Mouse (Mus musculus): Measurements from ENCODE around the gene Nxnl2. TPM values are rescaled to one million over a fixed set of nuclear protein-coding genes. Genes with fewer than 3 reads are reported as not detected.
"Not testable (repeated sequence)": the region's sequence is repeated elsewhere in the genome, so short reads cannot be mapped to it uniquely, and the experiment has no call there.

Gene Nxnl2
- polyA plus RNA-seq, 1 experiment from 2014 or later = 1.3 TPM

DNA sequence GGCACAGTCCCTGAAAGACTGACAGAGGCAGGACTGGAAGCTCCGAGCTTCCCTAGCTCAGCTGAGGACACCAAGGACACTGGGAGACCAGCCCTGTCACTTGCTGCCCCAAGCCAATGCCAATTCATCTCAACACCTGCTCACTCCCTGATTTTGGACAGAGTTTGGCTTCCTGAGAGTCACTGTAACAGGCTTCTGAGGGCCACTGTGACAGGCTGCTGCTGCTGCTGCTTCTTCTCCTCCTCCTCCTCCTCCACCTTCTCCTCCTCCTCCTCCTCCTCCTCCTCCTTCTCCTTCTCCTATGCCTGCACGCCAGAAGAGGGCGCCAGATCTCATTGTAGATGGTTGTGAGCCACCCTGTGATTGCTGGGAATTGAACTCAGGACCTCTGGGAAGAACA is 19.5 kb downstream of the Nxnl2 start:
- Histone ChIP-seq H3K4me3 (ENCODE audit: low read depth, low read length) (no peak overlapping the region), H3K27me3 (replicated peaks; ENCODE audit: insufficient read depth, low read length) (no peaks in the 10 kb centered on the region), H3K9ac (replicated peaks; ENCODE audit: low read depth) (no peak overlapping the region), H3K36me3 (ENCODE audit: insufficient read depth, low read length) (no peaks in the 10 kb centered on the region), H3K4me1 (ENCODE audit: insufficient read depth, low read depth, low read length) (no peaks in the 10 kb centered on the region), H3K9me3 (ENCODE audit: low read length) (no peaks in the 10 kb centered on the region), H3K27ac (ENCODE audit: low read length) (no peak overlapping the region), H3K4me2 (replicated peaks; ENCODE audit: low read depth, low read length) (no peak overlapping the region)
- DNase-seq (ENCODE audit: low spot score) (no peak), ATAC-seq (no peak)
- 40% methylated on average over 3 of the region's 3 CpGs for WGBS
- TF ChIP-seq EP300 (IDR thresholded peaks at IDR 0.05) (no peak), CTCF (IDR thresholded peaks at IDR 0.05) (peak; percentile 17; the same call in 1 of the 2 replicates)

DNA sequence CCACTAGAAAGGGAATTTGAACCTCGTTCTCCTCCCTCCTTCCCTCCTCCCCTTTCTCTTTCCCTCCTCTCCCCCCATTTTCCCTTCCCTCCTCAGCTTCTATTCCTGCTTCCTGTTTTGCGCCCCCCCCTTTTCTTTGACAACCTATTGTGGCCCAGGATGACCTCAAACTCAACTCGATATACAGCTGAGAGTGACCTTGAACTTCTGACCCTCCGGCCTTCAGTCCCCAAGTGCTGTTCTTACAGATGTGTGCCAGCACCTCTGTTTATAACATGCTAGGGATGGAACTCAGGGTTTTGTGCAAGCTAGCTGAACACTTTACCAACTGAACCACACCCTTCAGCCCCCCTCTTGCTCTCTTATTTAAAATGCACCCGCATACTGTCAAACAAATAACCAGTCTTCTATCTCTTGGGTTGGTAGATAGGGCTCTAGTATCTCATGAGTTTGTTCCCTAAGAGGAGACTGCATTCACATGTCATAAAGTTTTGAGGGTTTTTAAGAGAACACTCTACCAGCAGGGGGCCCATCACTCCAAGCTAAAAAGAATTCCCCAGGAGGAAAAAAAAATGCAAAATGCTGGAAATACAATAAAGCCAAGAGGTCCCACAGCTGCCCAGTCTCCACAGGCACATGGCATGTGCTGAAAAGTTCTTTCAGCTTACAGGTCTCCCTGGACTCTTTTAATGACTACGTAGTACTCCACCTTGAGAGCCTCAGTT is 20.8 kb downstream of the Nxnl2 start:
- H3K9ac ChIP-seq (replicated peaks; ENCODE audit: low read depth) = no peak overlapping the region
- no peaks in the 10 kb centered on the region for H3K27me3 ChIP-seq (replicated peaks; ENCODE audit: insufficient read depth, low read length)
- no peak for TF ChIP-seq EP300 (IDR thresholded peaks at IDR 0.05)
- peak; percentile 56 for TF ChIP-seq CTCF (IDR thresholded peaks at IDR 0.05)
- H3K4me2 ChIP-seq (replicated peaks; ENCODE audit: low read depth, low read length) = no peak overlapping the region
- no peak overlapping the region for H3K4me3 ChIP-seq (ENCODE audit: low read depth, low read length)
- H3K27ac ChIP-seq (ENCODE audit: low read length) = no peak overlapping the region
- ATAC-seq = no peak
- no peaks in the 10 kb centered on the region for H3K36me3 ChIP-seq (ENCODE audit: insufficient read depth, low read length)
- H3K9me3 ChIP-seq (ENCODE audit: low read length) = no peaks in the 10 kb centered on the region
- peak; percentile 78 for DNase-seq (ENCODE audit: low spot score)
- H3K4me1 ChIP-seq (ENCODE audit: insufficient read depth, low read depth, low read length) = no peaks in the 10 kb centered on the region
- 65% methylated on average over 6 of the region's 6 CpGs for WGBS

DNA sequence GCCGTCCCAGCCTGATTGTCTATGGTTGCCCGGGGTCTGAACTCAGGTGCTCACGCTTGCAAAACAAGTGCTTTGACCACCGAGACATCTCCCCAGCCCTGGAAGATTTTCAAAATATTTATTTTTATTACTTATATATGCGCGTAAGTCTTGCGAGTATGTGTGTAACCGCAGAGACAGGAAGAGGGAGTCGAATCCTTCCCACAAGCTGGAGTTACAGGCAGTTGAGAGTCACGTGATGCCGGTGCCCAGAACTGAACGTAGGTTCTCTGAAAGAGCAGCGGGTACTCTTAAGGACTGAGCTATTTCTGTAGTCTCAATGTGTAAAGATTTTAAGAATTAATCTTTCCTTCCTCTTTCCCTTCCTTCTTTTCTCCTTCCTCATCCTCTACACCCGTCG is 23.1 kb downstream of the Nxnl2 start:
- Histone ChIP-seq H3K36me3 (ENCODE audit: insufficient read depth, low read length) (no peaks in the 10 kb centered on the region), H3K27ac (ENCODE audit: low read length) (no peak overlapping the region), H3K9ac (replicated peaks; ENCODE audit: low read depth) (no peak overlapping the region), H3K9me3 (ENCODE audit: low read length) (no peaks in the 10 kb centered on the region), H3K27me3 (replicated peaks; ENCODE audit: insufficient read depth, low read length) (no peaks in the 10 kb centered on the region), H3K4me2 (replicated peaks; ENCODE audit: low read depth, low read length) (no peak overlapping the region), H3K4me3 (ENCODE audit: low read depth, low read length) (no peak overlapping the region), H3K4me1 (ENCODE audit: insufficient read depth, low read depth, low read length) (no peaks in the 10 kb centered on the region; the same call in 1 of the 2 replicates)
- TF ChIP-seq CTCF (IDR thresholded peaks at IDR 0.05) (no peak), EP300 (IDR thresholded peaks at IDR 0.05) (no peak)
- DNase-seq (ENCODE audit: low spot score) = no peak
- 80% methylated on average over 15 of the region's 15 CpGs for WGBS
- ATAC-seq = no peak

- ATAC-seq = no peak
- Histone ChIP-seq H3K4me3 (ENCODE audit: low read depth, low read length) (no peak overlapping the region), H3K27ac (ENCODE audit: low read length) (no peak overlapping the region), H3K9me3 (ENCODE audit: low read length) (no peaks in the 10 kb centered on the region), H3K4me1 (ENCODE audit: insufficient read depth, low read depth, low read length) (no peaks in the 10 kb centered on the region; the same call in 1 of the 2 replicates), H3K4me2 (replicated peaks; ENCODE audit: low read depth, low read length) (no peak overlapping the region), H3K36me3 (ENCODE audit: insufficient read depth, low read length) (no peaks in the 10 kb centered on the region), H3K9ac (replicated peaks; ENCODE audit: low read depth) (no peak overlapping the region), H3K27me3 (replicated peaks; ENCODE audit: insufficient read depth, low read length) (no peaks in the 10 kb centered on the region)
- no peak for DNase-seq (ENCODE audit: low spot score)
- TF ChIP-seq CTCF (IDR thresholded peaks at IDR 0.05) (no peak), EP300 (IDR thresholded peaks at IDR 0.05) (no peak)
- WGBS = 61% methylated on average over 3 of the region's 3 CpGs
Measured at GRCm38 (mm10) chr13:51197699-51198098, 26.9 kb downstream of the Nxnl2 start.

GRCm38 (mm10) chr13:51198186-51198585 is 27.4 kb downstream of the Nxnl2 start:
- ATAC-seq (peak; percentile 56), DNase-seq (ENCODE audit: low spot score) (peak; percentile 71)
- TF ChIP-seq EP300 (IDR thresholded peaks at IDR 0.05) (no peak), CTCF (IDR thresholded peaks at IDR 0.05) (no peak)
- no peak overlapping the region for H3K4me2 ChIP-seq (replicated peaks; ENCODE audit: low read depth, low read length)
- H3K9ac ChIP-seq (replicated peaks; ENCODE audit: low read depth) = no peak overlapping the region
- no peak overlapping the region for H3K27ac ChIP-seq (ENCODE audit: low read length)
- no peak overlapping the region for H3K4me3 ChIP-seq (ENCODE audit: low read depth, low read length)
- H3K36me3 ChIP-seq (ENCODE audit: insufficient read depth, low read length) = no peaks in the 10 kb centered on the region
- H3K4me1 ChIP-seq (ENCODE audit: insufficient read depth, low read depth, low read length) = no peaks in the 10 kb centered on the region; the same call in 1 of the 2 replicates
- H3K27me3 ChIP-seq (replicated peaks; ENCODE audit: insufficient read depth, low read length) = no peaks in the 10 kb centered on the region
- no peaks in the 10 kb centered on the region for H3K9me3 ChIP-seq (ENCODE audit: low read length)
- WGBS = 51% methylated on average over 5 of the region's 5 CpGs

DNA sequence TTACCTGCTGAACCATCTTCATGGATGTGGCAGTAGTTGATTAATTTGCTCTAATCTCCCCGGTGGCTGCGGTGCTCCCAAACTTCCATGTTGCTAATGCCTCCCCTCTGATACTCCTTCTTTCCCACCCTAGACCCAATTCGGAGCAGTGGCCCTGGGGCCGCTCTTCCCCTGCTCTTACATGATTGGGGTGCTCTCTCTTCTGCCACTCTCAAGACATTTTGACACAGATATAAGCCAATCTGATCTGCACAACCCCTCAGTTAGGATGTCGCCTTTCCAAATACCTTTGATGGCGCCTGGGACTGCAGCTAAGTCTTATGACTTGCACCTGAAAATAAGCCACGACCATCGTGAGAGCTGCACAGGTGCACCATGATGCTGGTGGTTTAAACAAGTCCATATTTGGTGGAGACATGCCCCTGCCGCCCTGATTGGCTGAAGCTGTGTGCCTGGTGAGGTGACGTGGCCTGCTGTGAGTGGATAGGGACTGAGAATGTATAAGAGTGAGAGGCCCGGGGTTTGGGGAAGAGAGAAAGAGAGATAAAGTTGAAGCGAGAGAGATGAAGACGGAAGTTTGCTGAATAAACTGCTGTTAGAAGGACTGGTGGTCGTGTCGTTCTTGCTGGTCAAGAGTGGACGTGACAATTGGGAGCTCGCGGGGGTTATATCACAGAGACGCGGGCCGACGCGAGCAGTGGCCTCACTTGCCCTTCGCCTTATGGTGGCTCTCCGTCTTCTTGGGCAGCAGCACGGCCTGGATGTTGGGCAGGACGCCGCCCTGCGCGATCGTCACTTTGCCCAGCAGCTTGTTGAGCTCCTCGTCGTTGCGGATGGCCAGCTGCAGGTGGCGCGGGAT is 31.4 kb downstream of the Nxnl2 start:
- peak; percentile 38; the same call in 1 of the 2 replicates for TF ChIP-seq CTCF (IDR thresholded peaks at IDR 0.05)
- 42% methylated on average over 24 of the region's 36 CpGs for WGBS
- peak; percentile 14; the same call in 1 of the 2 replicates for ATAC-seq

DNA sequence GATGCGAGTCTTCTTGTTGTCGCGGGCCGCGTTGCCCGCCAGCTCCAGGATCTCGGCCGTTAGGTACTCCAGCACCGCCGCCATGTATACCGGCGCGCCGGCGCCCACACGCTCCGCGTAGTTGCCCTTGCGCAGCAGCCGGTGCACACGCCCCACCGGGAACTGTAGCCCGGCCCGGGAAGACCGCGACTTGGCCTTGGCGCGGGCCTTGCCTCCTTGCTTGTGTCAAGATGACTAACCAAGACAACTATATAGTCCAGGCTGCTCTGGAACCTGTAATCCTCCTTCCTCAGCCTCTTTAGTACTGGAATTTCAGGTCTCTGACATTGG is 32.0 kb downstream of the Nxnl2 start:
- not testable (repeated sequence) for H3K27me3 ChIP-seq (replicated peaks; ENCODE audit: insufficient read depth, low read length); H3K4me3 ChIP-seq (ENCODE audit: low read depth, low read length); H3K27ac ChIP-seq (ENCODE audit: low read length); H3K9ac ChIP-seq (replicated peaks; ENCODE audit: low read depth); H3K4me1 ChIP-seq (ENCODE audit: insufficient read depth, low read depth, low read length); H3K9me3 ChIP-seq (ENCODE audit: low read length); H3K36me3 ChIP-seq (ENCODE audit: insufficient read depth, low read length); DNase-seq (ENCODE audit: low spot score)
- peak overlapping the region; percentile 47 for H3K4me2 ChIP-seq (replicated peaks; ENCODE audit: low read depth, low read length)
- WGBS = 7% methylated on average over 24 of the region's 28 CpGs
- peak; percentile 23 for ATAC-seq

More for the DNA sequence above, 31.4 kb downstream of the Nxnl2 start:
- H3K4me3 ChIP-seq (ENCODE audit: low read depth, low read length); H3K9ac ChIP-seq (replicated peaks; ENCODE audit: low read depth); H3K27me3 ChIP-seq (replicated peaks; ENCODE audit: insufficient read depth, low read length); H3K4me1 ChIP-seq (ENCODE audit: insufficient read depth, low read depth, low read length); H3K27ac ChIP-seq (ENCODE audit: low read length); H3K9me3 ChIP-seq (ENCODE audit: low read length); DNase-seq (ENCODE audit: low spot score); H3K36me3 ChIP-seq (ENCODE audit: insufficient read depth, low read length): not testable (repeated sequence)
- H3K4me2 ChIP-seq (replicated peaks; ENCODE audit: low read depth, low read length) = peak overlapping the region; percentile 47
